Comparison of ENCODE assay signal across 8 mouse cellular contexts in the genomic region with DNA sequence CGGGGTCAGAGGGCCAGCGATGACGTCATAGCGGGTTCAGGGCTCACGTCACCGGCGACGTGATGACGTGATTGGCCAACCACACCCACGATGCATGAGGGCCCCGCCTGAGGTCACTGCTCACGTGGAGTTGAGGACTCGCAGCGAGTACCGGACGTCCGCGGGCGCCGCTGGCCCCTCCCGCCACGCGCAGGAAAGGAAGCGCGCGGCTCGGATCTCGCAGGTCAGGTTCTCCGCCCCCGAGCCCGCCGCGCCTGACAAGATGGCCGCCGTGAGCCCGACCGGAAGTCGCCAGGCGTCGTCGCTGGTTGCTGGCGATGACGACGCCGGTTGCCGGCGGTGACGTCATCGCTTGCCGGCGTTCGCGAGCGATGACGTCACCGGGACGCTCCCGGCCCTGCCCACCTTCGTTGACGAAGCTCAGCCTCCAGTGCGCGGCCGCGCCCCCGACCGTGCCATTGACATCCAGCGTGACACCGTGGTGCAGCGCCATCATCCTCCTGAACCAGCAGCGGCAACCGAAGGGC. TPM values are rescaled to one million over a fixed set of nuclear protein-coding genes. Genes with fewer than 3 reads are reported as not detected.
A peak's percentile ranks its signal among the peaks of the same experiment; 100 is the strongest.
DNase-seq lines count a peak whose midpoint lies in the region; ATAC-seq and TF ChIP-seq lines count a peak whose summit lies in the region.

No protein-coding gene starts in this region.

- TF ChIP-seq CTCF in heart, postnatal 0 days (IDR thresholded peaks at IDR 0.05; ENCODE audit: low read depth) = no peak

- no peak for TF ChIP-seq EP300 in heart, postnatal 0 days (IDR thresholded peaks at IDR 0.05; ENCODE audit: low read depth)

- H3K36me3 ChIP-seq in embryonic facial prominence, embryonic 14.5 days (ENCODE audit: control insufficient read depth, insufficient read depth, low read length) = no peaks in the 10 kb centered on the region
- no peaks in the 10 kb centered on the region for H3K36me3 ChIP-seq in heart, postnatal 0 days (replicated peaks; ENCODE audit: control insufficient read depth, insufficient read depth, low read length)
- H3K36me3 ChIP-seq in liver, embryonic 16.5 days (ENCODE audit: control insufficient read depth, insufficient read depth) = no peaks in the 10 kb centered on the region
- H3K36me3 ChIP-seq in neural tube, embryonic 14.5 days (ENCODE audit: control insufficient read depth, insufficient read depth, low read length) = no peaks in the 10 kb centered on the region

- peak overlapping the region; percentile 66 for H3K9ac ChIP-seq in embryonic facial prominence, embryonic 14.5 days (ENCODE audit: low read depth, low read length)
- H3K9ac ChIP-seq in heart, postnatal 0 days (replicated peaks; ENCODE audit: low read depth, low read length) = peak overlapping the region; percentile 40; the same call in 1 of the 2 replicates
- H3K9ac ChIP-seq in liver, embryonic 16.5 days (ENCODE audit: low read depth, low read length) = 0 out of 2 replicates have a peak overlapping the region, but pooled peaks have one; percentile 24
- peak overlapping the region; percentile 47 for H3K9ac ChIP-seq in neural tube, embryonic 14.5 days (replicated peaks; ENCODE audit: low read depth, low read length)

- peak overlapping the region; percentile 65 for H3K4me3 ChIP-seq in embryonic facial prominence, embryonic 14.5 days (ENCODE audit: low read depth, low read length)
- peak overlapping the region; percentile 63 for H3K4me3 ChIP-seq in heart, postnatal 0 days (ENCODE audit: low read depth, low read length)
- peak overlapping the region; percentile 63 for H3K4me3 ChIP-seq in liver, embryonic 16.5 days (ENCODE audit: low read depth, low read length)
- peak overlapping the region; percentile 55 for H3K4me3 ChIP-seq in neural tube, embryonic 14.5 days (ENCODE audit: low read depth, low read length)

- no peaks in the 10 kb centered on the region; the same call in 1 of the 2 replicates for H3K4me1 ChIP-seq in embryonic facial prominence, embryonic 14.5 days (ENCODE audit: control insufficient read depth, insufficient read depth, low read length)
- H3K4me1 ChIP-seq in heart, postnatal 0 days (ENCODE audit: control insufficient read depth, insufficient read depth) = no peaks in the 10 kb centered on the region
- H3K4me1 ChIP-seq in liver, embryonic 16.5 days (ENCODE audit: control insufficient read depth, low read depth, low read length) = peaks cover 19% of the 10 kb centered on the region
- no peaks in the 10 kb centered on the region for H3K4me1 ChIP-seq in neural tube, embryonic 14.5 days (ENCODE audit: control insufficient read depth, insufficient read depth, low read length)

- ATAC-seq in embryonic facial prominence, embryonic 14.5 days (ENCODE audit: low read depth) = peak; percentile 53
- peak; percentile 47 for ATAC-seq in heart, postnatal 0 days (ENCODE audit: insufficient read depth, low read depth)
- ATAC-seq in liver, embryonic 16.5 days (ENCODE audit: low read depth) = peak; percentile 7
- peak; percentile 62 for ATAC-seq in neural tube, embryonic 14.5 days (ENCODE audit: low read depth)

- peak; percentile 95 for DNase-seq in CD4-positive helper T cell, adult 2 months (ENCODE audit: low read depth, low spot score)
- peak; percentile 92 for DNase-seq in adrenal gland, postnatal 14 days
- peak; percentile 87 for DNase-seq in embryonic facial prominence, embryonic 14.5 days (ENCODE audit: low spot score)
- DNase-seq in heart, postnatal 0 days (ENCODE audit: low spot score) = peak; percentile 59
- DNase-seq in kidney, postnatal 14 days = peak; percentile 83
- DNase-seq in testis, postnatal 10 days (ENCODE audit: low spot score) = peak; percentile 91

- H3K27me3 ChIP-seq in embryonic facial prominence, embryonic 14.5 days (replicated peaks; ENCODE audit: control insufficient read depth, insufficient read depth, low read length) = no peaks in the 10 kb centered on the region
- no peaks in the 10 kb centered on the region for H3K27me3 ChIP-seq in heart, postnatal 0 days (ENCODE audit: control insufficient read depth, insufficient read depth, low read length)
- no peaks in the 10 kb centered on the region for H3K27me3 ChIP-seq in liver, embryonic 16.5 days (ENCODE audit: control insufficient read depth, insufficient read depth, low read depth, low read length)
- H3K27me3 ChIP-seq in neural tube, embryonic 14.5 days (ENCODE audit: control insufficient read depth, insufficient read depth, low read length) = no peaks in the 10 kb centered on the region

- WGBS in embryonic facial prominence, embryonic 14.5 days = 3% methylated on average over 26 of the region's 71 CpGs
- WGBS in heart, postnatal 0 days = 2% methylated on average over 71 of the region's 71 CpGs
- under 1% methylated on average over 71 of the region's 71 CpGs for WGBS in liver, embryonic 16.5 days (ENCODE audit: insufficient replicate concordance)
- WGBS in neural tube, embryonic 14.5 days = 4% methylated on average over 59 of the region's 71 CpGs

- H3K4me2 ChIP-seq in embryonic facial prominence, embryonic 14.5 days (ENCODE audit: low read depth, low read length) = peak overlapping the region; percentile 60
- H3K4me2 ChIP-seq in heart, postnatal 0 days (ENCODE audit: low read depth, low read length) = peak overlapping the region; percentile 62
- peak overlapping the region; percentile 76 for H3K4me2 ChIP-seq in liver, embryonic 16.5 days (ENCODE audit: low read depth, low read length)
- H3K4me2 ChIP-seq in neural tube, embryonic 14.5 days (ENCODE audit: low read depth, low read length) = peak overlapping the region; percentile 54

- H3K9me3 ChIP-seq in embryonic facial prominence, embryonic 14.5 days (ENCODE audit: control insufficient read depth, low read length) = peaks cover 11% of the 10 kb centered on the region
- 0 out of 2 replicates have a peak, but pooled peaks cover 3% of the 10 kb centered on the region for H3K9me3 ChIP-seq in heart, postnatal 0 days (replicated peaks; ENCODE audit: control insufficient read depth, low read length)
- peaks cover 6% of the 10 kb centered on the region for H3K9me3 ChIP-seq in liver, embryonic 16.5 days (replicated peaks; ENCODE audit: control insufficient read depth, low read length)
- no peaks in the 10 kb centered on the region for H3K9me3 ChIP-seq in neural tube, embryonic 14.5 days (ENCODE audit: control insufficient read depth, low read length)

- H3K27ac ChIP-seq in embryonic facial prominence, embryonic 14.5 days (replicated peaks; ENCODE audit: low read depth, low read length) = peak overlapping the region; percentile 94
- peak overlapping the region; percentile 86 for H3K27ac ChIP-seq in heart, postnatal 0 days (ENCODE audit: low read depth)
- H3K27ac ChIP-seq in liver, embryonic 16.5 days (ENCODE audit: low read length) = peak overlapping the region; percentile 77
- H3K27ac ChIP-seq in neural tube, embryonic 14.5 days (ENCODE audit: low read depth, low read length) = peak overlapping the region; percentile 95

RNA-seq across cellular contexts. Expression of a gene that starts 1.8 kb away (rescaled TPM):
- total RNA-seq in adrenal gland, postnatal 14 days (2021) = 17.8 and 21.0 TPM in 2 replicates
- 17.5 and 22.1 TPM in 2 replicates for polyA plus RNA-seq in embryonic facial prominence, embryonic 14.5 days (2014; fragmentation: Nextera tagmentation; extraction: Ambion mirVana)
- total RNA-seq in heart, postnatal 0 days (2014; rRNA removed; ENCODE audit: low replicate concordance) = 8.0 and 24.5 TPM in 2 replicates
- 14.9 and 15.5 TPM in 2 replicates for polyA plus RNA-seq in heart, postnatal 0 days (2015; fragmentation: Nextera tagmentation; extraction: Ambion mirVana)
- 13.8 and 18.2 TPM in 2 replicates for polyA plus RNA-seq in liver, embryonic 16.5 days (2015; fragmentation: Nextera tagmentation; extraction: Ambion mirVana)
- 57.1 and 73.5 TPM in 2 replicates for polyA plus RNA-seq in neural tube, embryonic 14.5 days (2014; fragmentation: Nextera tagmentation; extraction: Ambion mirVana)

RNA-seq across cellular contexts. Expression of a gene that starts 42.8 kb away (rescaled TPM):
- total RNA-seq in adrenal gland, postnatal 14 days (2021) = not detected in 2 replicates
- polyA plus RNA-seq in embryonic facial prominence, embryonic 14.5 days (2014; fragmentation: Nextera tagmentation; extraction: Ambion mirVana) = not detected in 2 replicates
- not detected in 2 replicates for total RNA-seq in heart, postnatal 0 days (2014; rRNA removed; ENCODE audit: low replicate concordance)
- polyA plus RNA-seq in heart, postnatal 0 days (2015; fragmentation: Nextera tagmentation; extraction: Ambion mirVana) = not detected in 2 replicates
- polyA plus RNA-seq in liver, embryonic 16.5 days (2015; fragmentation: Nextera tagmentation; extraction: Ambion mirVana) = not detected in 2 replicates
- polyA plus RNA-seq in neural tube, embryonic 14.5 days (2014; fragmentation: Nextera tagmentation; extraction: Ambion mirVana) = not detected in 2 replicates

RNA-seq across cellular contexts. Expression of a gene that starts 50.4 kb away (rescaled TPM):
- total RNA-seq in adrenal gland, postnatal 14 days (2021) = not detected in 2 replicates
- polyA plus RNA-seq in embryonic facial prominence, embryonic 14.5 days (2014; fragmentation: Nextera tagmentation; extraction: Ambion mirVana) = 0.18 and 0.19 TPM in 2 replicates
- total RNA-seq in heart, postnatal 0 days (2014; rRNA removed; ENCODE audit: low replicate concordance) = 0.77 TPM in 1 of 2 replicates, not detected in the other
- 0.15 TPM in 1 of 2 replicates, not detected in the other for polyA plus RNA-seq in heart, postnatal 0 days (2015; fragmentation: Nextera tagmentation; extraction: Ambion mirVana)
- polyA plus RNA-seq in liver, embryonic 16.5 days (2015; fragmentation: Nextera tagmentation; extraction: Ambion mirVana) = 0.06 and 0.07 TPM in 2 replicates
- polyA plus RNA-seq in neural tube, embryonic 14.5 days (2014; fragmentation: Nextera tagmentation; extraction: Ambion mirVana) = 0.17 and 0.36 TPM in 2 replicates

Comparison
In these comparisons a context has a peak if more than half of its experiments do, and no peak if none do; other contexts are left out.
1. Peak in every context shown above with its lines: DNase-seq, ATAC-seq, H3K4me3 ChIP-seq and H3K27ac ChIP-seq.
2. ATAC-seq: peak in every context shown above with its lines; median percentile 62 in neural tube, embryonic 14.5 days; 53 in embryonic facial prominence, embryonic 14.5 days; 47 in heart, postnatal 0 days; 7 in liver, embryonic 16.5 days.